Mouse (Mus musculus) G1E-ER4 (cell line): ENCODE measurements around the gene Tnrc6a. TPM values are rescaled to one million over a fixed set of nuclear protein-coding genes. Genes with fewer than 3 reads are reported as not detected.

Source experiments
- GATA1 ChIP-seq: IDR thresholded peaks from one replicate; pipeline ENCODE4 v1.8.0; 2012; ENCODE audit warnings: low read length, inconsistent platforms
- polyA plus RNA-seq: library from polyadenylated mRNA; stranded (reverse); fragments of >175 nt; gene quantifications from 2 replicates; pipeline ENCODE4 v1.2.3, GENCODE M21; 2012

The Tnrc6a gene
- polyA plus RNA-seq, 1 experiment = 174 TPM

DNA sequence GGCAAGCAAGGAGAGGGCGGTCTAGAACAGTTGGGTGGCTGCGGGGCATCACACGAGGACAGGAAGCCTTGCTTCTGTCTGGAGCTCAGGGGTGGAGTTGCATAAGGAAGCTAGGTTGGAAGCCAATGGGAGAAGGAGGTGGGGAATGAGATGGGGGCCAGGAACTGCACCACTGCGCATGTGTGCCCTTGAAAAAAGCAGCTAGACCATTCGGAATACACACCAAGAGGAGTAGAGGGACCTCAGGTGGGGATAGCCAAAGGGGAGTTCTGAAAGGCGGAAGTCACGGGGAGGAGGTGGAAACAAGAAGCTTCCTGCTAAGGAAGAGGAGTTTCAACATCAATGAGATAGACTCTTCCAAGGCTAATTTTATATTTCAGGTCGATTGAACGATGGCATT lies 77.0 kb downstream of the Tnrc6a start:
- no peak for TF ChIP-seq GATA1

DNA sequence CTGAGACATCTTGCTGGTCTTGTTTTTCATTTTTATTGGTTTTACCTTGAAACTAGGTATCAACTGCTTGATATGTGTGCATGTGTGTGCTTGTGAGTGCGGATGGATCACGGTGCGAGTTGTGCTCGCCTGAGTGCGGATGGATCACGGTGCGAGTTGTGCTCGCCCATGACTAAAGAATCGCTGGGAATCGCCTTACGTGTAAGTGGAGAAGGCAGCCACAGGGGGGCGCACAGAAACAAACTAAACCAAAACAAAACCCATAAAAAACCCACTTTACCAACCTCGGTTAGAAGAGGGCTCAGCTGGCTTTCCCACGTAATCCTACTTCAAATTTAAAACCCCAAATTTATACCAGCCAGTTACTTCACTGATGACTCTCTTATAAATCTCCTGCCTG lies 81.6 kb downstream of the Tnrc6a start:
- TF ChIP-seq GATA1 = no peak

DNA sequence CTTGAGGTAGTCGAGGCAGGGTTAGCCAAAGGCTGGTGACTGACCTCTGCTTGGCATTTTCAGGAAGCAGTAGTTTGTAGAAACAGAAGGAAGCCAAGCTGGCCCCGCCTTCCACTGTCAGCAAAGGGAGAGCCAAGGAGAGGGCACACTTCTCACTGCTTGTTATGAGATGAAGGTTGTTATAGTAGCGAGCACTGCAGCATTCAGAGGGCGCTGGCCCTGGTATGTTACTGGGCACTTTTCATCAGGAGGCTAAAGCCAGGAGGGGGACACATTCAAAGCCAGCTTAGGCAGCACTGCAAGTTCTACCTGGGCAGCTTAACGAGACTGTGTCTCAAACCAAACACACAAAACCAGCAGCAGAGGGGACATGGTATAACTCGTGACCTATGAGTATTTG lies 83.9 kb downstream of the Tnrc6a start:
- TF ChIP-seq GATA1 = no peak

DNA sequence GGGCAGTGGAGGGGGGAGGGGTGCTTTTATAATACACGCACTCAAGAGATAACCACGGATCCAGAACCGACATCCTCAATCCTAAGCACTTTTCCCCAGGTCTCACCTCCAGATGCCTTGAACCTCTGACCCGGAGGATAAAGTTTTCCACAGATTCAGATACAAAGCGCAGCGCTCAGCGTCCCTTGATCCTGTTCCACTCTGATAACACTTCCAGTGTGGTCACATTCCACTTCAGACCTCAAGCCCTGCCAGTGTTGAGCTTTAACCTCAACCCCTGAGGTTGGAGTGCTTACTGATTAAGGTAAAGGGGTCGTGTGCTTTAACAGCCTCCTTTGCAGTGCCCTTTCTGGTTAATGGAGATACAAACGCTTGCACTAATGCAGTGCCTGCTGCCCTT lies 86.2 kb downstream of the Tnrc6a start:
- TF ChIP-seq GATA1 = no peak

DNA sequence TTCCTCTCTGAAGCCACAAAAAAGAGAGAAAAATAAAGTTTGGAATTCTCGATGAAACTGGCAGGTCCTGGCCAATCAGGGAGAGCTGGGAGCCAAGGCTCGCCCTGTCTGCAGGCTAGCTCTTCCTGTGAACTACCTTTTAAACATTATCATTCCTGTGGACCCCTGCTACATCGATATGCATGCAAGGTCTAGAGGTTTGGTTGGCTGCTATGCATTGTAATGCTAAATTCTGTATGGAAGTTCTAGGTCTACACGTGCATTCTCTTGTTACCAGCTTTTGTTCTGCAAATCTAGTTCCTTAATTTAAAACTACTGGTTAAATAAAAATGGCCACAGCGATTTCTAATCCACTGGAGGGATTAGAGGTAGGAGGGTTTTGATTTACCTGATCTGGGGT lies 87.8 kb downstream of the Tnrc6a start:
- no peak for TF ChIP-seq GATA1

DNA sequence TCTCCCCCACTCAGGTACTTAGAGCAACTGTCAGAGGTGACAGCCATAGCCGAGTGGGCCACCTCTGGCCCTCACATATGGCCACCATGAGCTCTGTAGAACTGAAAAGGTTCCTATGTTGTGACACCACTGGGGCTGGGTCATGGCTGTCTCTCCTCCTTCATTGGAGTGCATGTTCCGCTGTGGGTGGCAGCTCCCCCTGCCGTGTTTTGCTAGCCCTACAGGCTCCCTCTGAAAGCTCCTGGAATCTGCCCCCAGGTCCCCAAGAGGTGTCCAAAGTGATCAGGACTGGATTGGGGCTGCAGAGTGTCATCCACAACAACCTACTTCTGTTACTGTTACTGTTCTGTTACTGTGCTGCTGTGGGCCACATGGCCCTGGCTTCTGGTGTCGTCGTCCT lies 88.6 kb downstream of the Tnrc6a start:
- TF ChIP-seq GATA1 = no peak

DNA sequence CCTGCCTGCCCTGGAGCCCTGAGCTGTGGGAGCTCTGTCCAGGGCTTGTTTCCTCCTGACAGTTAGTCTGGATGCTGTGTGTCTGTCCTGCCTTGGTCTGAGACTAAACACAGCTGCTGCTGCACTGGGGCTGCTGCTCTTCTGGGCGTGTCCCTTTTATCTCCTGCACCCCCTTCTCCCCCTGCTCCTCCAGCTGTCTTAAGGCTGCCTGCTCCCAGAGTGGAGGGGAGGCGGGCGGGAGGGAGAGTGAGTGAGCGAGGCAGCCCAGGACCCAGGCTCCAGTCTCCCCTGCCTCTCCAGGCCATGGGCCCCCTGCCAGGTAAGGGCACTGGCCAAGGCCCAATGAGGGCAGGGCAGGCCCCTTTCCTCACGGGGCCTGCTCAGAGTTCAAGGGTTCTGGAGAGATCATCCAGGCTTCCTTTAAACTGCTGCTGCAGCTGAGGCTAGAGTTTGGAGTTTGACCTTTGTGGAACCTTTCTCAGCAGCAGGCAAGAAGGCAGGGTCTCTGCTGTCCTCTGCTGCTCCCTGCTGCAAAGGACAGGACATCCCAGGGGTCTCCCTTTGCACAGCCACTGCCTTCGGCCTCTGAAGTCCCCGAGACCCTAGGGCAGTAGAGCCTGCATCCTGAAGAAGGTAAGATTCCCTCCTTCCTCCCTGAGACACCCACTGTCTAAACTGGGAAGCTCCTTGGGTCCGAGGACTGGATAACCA lies 90.8 kb downstream of the Tnrc6a start, which contains the start of gene Slc5a11:
TSS of gene Slc5a11 (plus strand) at position 416 of the 711 bp plus-strand sequence.
- TF ChIP-seq GATA1 = no peak

DNA sequence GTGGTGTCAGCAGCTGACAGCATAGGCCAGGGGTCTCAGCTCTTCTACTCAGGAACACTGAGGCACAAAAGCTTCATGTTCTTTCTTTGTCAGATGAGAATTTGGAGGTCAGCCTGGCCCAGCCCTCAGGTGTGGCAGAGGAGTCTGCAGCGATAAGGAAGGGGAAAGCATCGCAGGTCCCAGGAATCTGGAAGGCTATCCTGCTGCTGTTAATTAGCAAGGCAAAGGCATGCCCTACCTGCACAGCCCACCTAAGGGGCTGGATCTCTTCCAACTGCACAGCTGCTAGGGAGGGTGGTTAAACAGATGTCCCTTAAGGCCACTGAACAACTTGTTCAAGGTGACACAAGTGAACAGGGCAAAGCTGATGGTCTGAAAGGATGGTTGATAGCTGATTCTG lies 91.5 kb downstream of the Tnrc6a start:
- no peak for TF ChIP-seq GATA1

DNA sequence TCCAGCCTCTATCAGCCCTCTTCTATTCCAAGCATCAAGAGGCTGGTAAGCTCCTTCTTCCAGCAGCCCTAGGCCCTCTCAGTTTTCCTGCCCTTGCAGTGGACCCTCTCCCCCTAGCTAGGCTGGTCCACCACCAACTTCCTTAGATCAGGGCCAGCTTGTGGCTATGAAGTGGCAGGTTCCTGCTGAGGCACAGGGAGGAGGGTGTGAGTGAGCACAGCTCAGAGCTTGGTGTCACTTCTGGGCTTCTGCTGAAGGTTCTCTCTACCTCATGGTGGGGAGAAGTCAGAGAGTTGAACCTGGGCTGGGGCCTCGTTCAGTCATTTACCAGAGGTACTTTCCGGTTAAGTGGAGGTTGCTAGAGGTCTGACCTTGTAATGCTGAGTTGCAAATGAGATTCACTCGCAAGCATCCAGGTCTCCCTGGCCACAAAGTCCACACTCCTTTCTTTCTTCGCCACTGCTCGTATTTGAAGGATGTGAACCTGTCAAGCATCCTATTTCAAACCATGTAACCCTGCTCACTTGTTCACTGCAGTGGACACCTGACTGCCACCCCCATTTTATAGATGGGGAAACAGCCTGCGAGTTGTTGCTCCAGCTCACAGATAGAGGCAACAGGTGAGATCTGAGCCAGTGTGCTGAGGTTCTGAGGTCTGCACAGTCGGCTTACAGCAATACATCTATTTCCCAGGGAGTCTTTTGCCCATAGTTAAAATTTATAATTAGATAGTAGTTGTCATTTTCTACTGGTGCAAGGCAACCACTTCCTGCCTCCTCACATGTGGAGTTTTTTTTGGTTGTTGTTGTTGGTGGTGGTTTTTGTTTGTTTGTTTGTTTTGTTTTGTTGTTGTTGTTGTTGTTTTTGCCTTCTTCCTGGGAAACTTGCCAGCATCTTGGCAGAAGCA lies 94.0 kb downstream of the Tnrc6a start:
- no peak for TF ChIP-seq GATA1

DNA sequence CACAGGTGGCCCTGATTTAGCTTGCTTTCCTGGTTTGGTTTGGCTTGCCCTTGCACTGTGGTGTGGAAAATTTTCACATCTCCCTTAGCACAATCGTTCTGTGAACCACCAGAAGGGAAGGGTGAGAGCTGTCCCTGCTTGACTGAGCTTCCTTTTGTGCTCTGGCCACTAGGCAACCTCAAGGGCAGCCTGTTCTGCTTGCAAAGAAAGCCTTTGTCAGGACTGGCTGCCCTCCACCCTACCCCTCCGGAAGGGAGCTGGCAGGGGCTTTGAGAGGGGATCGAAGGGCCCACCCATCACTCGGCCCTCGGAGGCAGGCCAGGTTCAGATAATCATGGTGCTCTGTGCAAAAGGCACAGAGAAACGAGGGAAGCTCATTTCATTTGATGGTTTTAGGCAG lies 94.9 kb downstream of the Tnrc6a start:
- TF ChIP-seq GATA1 = no peak

DNA sequence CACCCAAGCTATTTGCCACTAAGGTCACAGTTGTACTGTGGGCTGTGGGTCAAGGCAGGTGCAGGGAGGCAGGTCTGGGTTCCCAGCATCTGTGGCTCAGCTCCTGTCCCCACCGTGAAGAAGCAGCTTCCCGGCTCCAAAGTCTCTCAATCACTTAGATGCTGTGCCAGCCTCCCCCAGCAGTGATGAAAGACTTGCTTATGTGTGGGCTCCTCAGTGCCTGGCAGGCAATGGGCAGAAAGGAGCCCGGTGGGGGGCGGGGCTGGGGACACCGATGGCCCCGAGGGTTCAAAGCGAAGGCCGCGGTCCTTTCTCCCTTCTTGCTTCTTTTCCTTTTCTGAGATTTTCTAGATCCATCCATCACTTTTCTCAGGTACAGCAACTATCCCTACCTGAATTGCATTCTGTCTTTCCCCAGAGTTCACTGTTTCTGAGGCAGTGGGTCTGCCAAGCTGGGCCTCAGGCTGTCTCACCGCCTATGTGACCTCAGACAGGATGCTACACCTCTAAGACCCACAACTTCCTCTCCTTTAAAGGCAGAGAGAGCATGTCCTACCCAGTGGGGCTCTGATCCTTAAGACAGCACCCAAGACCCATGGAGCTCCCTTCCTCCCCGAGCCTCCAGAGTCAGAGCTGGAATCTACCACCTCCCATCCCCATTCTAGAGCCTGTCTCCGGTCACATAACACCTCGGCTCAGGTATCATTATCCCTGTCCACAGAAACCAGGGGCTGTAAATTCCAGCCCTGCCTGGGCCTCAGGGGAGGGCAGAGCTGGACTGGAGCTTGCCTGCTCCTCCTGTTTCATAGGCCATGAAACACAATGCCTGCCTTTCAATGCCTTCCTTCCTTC lies 96.3 kb downstream of the Tnrc6a start:
- TF ChIP-seq GATA1 = no peak

DNA sequence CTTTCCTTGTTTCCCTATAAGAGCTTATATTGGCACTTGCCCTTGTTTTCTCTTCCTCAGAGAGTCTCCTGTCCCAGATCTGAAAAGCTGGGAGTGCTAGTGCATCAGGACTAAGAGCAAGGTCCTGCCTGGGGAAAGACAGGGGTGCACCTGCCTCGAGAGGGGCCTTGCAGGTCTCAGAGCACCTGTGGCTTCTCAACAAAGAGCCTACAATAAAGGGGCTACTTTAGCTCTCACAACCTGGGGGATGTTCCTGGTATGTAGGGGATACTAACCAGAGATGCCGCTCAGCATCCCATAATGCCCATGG lies 96.9 kb downstream of the Tnrc6a start:
- no peak for TF ChIP-seq GATA1

DNA sequence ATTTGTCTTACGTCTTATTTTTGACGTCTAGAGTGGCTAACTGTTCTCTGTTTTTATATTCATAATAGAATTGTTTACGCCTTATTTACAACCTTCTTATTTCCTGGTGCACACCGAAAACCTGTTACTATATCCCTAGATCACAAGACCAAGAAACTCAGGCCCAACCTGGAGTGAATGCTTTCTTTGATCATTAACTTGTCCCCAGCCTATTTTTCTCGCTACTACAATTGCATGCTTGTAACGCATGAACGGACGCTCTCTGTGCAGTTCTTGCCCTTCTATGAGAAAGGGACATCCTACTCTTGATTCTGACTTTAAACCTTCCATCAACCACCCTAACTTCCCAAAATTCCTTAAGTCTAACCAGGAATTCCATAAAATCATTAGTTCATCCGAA lies 100.4 kb downstream of the Tnrc6a start:
- no peak for TF ChIP-seq GATA1

DNA sequence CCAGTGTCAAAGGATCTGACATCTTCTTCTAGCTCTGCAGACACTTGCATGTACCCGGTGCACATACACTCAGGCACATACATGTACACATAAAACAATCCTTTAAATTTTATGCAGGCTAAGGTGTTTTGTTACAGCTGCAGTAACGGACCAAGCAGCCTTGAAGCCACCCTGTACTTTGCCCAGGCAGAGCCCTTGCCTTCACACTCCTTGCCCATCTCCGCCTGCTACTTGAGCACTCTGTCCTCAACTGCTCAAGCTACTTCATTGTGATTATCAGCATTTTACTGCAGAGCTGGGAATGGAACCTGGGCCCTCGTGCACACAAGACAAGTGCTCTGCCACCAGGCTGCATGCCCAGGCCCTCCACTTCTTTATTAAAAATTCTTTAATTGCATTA lies 101.5 kb downstream of the Tnrc6a start:
- TF ChIP-seq GATA1 = no peak

DNA sequence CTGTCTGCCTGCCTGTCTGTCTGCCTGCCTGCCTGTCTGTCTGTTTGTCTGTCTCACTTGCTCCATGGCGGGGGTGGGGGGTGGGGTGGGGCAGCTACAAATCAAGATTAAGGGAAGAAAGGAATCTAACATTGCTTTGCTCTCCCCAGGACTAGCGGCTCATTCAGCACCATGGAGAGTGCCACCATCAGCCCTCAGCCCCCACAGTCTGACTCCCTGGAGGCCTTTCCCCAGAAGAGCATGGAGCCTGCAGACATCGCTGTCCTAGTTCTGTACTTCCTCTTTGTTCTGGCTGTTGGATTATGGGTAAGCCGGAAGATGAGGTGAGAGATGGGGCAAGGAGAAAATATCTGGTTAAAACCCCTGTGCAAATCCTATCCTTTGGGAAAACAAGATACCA lies 111.8 kb downstream of the Tnrc6a start:
- no peak for TF ChIP-seq GATA1

DNA sequence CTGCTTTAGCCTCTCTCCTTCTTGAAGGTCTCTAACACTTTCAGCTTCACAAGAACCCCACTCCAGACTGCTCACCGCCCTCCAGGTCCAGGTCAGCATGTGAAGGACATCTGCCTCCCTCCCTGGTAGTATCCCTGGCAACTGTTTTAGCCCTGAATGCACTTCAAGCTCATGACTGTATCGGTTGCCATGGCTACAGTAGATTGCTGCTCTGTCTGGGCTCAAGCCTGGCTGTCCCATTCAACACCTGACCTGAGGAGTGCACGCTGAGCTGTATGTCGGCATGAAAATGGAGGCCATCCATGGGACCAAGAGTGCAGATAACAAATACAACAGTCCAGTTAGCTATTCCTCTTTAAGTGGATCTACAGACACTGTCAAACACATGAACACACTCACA lies 114.9 kb downstream of the Tnrc6a start:
- TF ChIP-seq GATA1 = no peak
